Mouse (Mus musculus): ENCODE measurements around the gene Misp. TPM values are rescaled to one million over a fixed set of nuclear protein-coding genes. Genes with fewer than 3 reads are reported as not detected.

Misp gene
- polyA plus RNA-seq, 1 experiment from 2014 or later, result 0.48 TPM

DNA sequence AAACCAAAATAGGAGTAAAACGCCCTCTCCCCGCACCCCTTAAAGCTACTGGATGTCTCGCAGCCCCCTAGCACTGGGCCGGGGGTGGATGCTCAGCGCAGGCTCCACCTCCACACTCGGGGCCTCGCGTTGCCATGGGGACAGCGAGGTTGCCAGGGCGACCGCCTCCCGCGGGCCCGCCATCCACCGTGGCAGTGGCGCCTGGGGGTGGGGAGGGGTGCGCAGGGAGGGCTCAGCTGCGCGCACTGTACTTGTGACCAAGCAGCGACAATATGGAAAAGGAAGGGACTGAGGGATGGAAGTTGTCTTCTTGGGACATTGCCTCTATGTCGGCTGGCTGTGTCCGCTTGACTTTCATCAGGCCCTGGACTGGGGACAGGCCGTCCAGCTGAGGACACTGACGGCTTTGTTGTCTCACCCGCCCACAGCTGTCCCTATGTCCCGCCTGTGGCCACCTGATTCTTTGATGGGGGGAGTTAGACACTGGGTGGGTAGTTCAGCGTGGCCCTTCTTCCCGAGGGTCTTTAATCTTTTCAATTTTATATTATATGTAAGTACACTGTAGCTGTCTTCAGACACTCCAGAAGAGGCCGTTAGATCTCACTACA, 17.0 kb upstream of the Misp start:
- H3K4me3 ChIP-seq (replicated peaks; ENCODE audit: low read length), result peak overlapping the region; percentile 34
- 2% methylated on average over 28 of the region's 29 CpGs for WGBS

DNA sequence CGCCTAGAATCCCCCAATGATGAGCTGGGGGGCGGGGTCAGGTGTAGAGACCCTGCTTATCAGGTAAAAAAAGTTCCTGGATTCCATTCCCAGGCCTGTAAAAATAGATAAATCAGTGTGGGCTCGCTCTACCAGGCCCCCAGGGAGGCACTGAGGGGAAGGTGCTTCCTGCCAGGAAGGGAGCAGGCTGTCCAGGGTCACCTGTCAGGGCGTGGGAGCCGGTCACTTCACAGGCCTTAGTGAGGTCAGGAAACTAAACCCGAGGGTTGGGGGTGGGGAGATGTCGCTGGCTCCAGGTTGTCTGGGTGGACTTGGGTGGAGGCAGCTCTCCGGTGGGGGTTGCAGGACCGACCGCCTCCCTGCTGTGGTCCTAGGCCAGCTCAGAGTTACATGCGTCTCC, 15.2 kb upstream of the Misp start:
- Histone ChIP-seq H3K4me1 (replicated peaks; ENCODE audit: control insufficient read depth, insufficient read depth, low read length) (peaks cover 42% of the 10 kb centered on the region), H3K9ac (replicated peaks; ENCODE audit: low read depth, low read length) (no peak overlapping the region)

More for the DNA sequence above, 17.0 kb upstream of the Misp start:
- Histone ChIP-seq H3K9ac (replicated peaks; ENCODE audit: low read depth, low read length) (peak overlapping the region; percentile 49), H3K27ac (ENCODE audit: low read length) (peak overlapping the region; percentile 91), H3K4me1 (replicated peaks; ENCODE audit: control insufficient read depth, insufficient read depth, low read length) (peaks cover 45% of the 10 kb centered on the region), H3K27me3 (replicated peaks; ENCODE audit: control insufficient read depth, insufficient read depth, low read length) (no peaks in the 10 kb centered on the region), H3K4me2 (ENCODE audit: low read length) (peak overlapping the region; percentile 59), H3K9me3 (ENCODE audit: control insufficient read depth, low read length) (no peaks in the 10 kb centered on the region), H3K36me3 (ENCODE audit: control insufficient read depth, insufficient read depth) (peaks cover 2% of the 10 kb centered on the region; the same call in 1 of the 2 replicates)
- ATAC-seq, result peak; percentile 98

DNA sequence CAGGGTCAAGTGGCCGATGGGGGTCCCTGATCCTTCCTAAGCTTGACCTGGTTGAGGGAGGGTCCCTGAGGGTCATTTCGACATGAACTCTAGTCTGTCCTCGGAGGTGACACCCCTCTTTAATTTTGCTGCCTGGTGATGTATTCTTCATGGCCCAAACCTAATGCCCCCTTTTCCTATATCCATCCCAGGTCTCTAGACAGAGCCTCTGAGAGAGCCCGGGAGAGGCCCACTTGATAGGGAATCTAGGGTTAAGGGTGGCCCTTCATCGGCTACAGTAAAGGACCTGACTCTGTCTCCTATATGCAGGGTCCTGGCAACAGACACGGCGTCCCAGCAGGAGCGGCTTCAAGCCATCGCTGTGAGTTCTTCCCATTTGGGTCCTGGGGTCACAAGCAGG, 14.5 kb upstream of the Misp start:
- WGBS, result 92% methylated on average over 9 of the region's 9 CpGs
- peaks cover 39% of the 10 kb centered on the region for H3K4me1 ChIP-seq (replicated peaks; ENCODE audit: control insufficient read depth, insufficient read depth, low read length)

More for the DNA sequence above, 15.2 kb upstream of the Misp start:
- no peaks in the 10 kb centered on the region for H3K9me3 ChIP-seq (ENCODE audit: control insufficient read depth, low read length)
- H3K27me3 ChIP-seq (replicated peaks; ENCODE audit: control insufficient read depth, insufficient read depth, low read length), result no peaks in the 10 kb centered on the region
- no peak for ATAC-seq
- peaks cover 14% of the 10 kb centered on the region for H3K36me3 ChIP-seq (ENCODE audit: control insufficient read depth, insufficient read depth)
- H3K27ac ChIP-seq (ENCODE audit: low read length), result no peak overlapping the region; the same call in 1 of the 2 replicates
- no peak overlapping the region for H3K4me3 ChIP-seq (replicated peaks; ENCODE audit: low read length)
- WGBS, result 74% methylated on average over 11 of the region's 11 CpGs
- no peak overlapping the region for H3K4me2 ChIP-seq (ENCODE audit: low read length)

DNA sequence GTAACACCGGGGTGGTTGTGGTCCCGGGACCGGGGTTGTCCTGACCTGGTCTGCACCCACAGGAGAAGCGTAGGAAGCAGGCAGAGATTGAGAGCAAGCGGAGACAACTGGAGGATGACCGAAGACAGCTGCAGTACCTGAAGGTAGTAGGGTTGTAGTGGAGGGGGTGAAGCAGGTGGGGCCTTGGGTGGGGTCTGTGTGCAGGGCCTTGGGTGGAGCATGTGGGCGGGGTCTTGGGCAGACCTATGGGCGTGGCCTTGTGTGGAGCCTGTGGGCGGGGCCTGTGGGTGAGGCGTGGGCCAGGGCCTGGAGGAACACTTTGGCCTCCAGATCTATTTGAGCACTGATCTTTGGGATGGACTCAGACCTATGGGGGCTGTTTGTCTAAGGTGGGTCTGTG, 13.8 kb upstream of the Misp start:
- WGBS, result 81% methylated on average over 10 of the region's 10 CpGs
- no peak for ATAC-seq
- H3K4me2 ChIP-seq (ENCODE audit: low read length), result no peak overlapping the region

More for the DNA sequence above, 14.5 kb upstream of the Misp start:
- no peak overlapping the region for H3K27ac ChIP-seq (ENCODE audit: low read length)
- H3K4me3 ChIP-seq (replicated peaks; ENCODE audit: low read length), result no peak overlapping the region
- peaks cover 18% of the 10 kb centered on the region for H3K36me3 ChIP-seq (ENCODE audit: control insufficient read depth, insufficient read depth)
- no peaks in the 10 kb centered on the region for H3K27me3 ChIP-seq (replicated peaks; ENCODE audit: control insufficient read depth, insufficient read depth, low read length)
- H3K9ac ChIP-seq (replicated peaks; ENCODE audit: low read depth, low read length), result no peak overlapping the region
- no peaks in the 10 kb centered on the region for H3K9me3 ChIP-seq (ENCODE audit: control insufficient read depth, low read length)
- H3K4me2 ChIP-seq (ENCODE audit: low read length), result no peak overlapping the region
- no peak for ATAC-seq

DNA sequence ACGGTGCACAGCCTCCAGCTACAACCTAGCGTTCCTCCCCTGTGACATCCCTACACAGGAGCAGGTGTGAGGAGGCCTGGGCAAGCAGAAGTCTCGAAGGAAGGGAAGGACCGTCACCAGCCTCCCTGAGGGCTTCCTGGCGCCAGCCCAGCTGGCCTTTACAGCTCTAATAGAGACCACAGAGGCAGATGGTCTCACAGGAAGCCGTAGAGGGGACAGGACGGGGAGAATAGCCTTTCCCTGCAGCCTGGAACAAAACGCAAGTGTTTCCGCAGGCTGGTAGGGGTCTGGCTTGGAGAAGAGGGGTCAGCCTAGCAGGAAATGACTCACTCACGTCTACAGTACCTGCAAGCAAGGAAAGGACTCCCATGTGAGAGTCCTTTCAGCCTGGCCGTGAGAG, 13.0 kb upstream of the Misp start:
- H3K9me3 ChIP-seq (ENCODE audit: control insufficient read depth, low read length), result no peaks in the 10 kb centered on the region
- H3K27ac ChIP-seq (ENCODE audit: low read length), result no peak overlapping the region
- H3K4me2 ChIP-seq (ENCODE audit: low read length), result no peak overlapping the region
- H3K36me3 ChIP-seq (ENCODE audit: control insufficient read depth, insufficient read depth), result peaks cover 18% of the 10 kb centered on the region
- ATAC-seq, result no peak
- no peak overlapping the region for H3K9ac ChIP-seq (replicated peaks; ENCODE audit: low read depth, low read length)
- H3K4me3 ChIP-seq (replicated peaks; ENCODE audit: low read length), result no peak overlapping the region
- H3K27me3 ChIP-seq (replicated peaks; ENCODE audit: control insufficient read depth, insufficient read depth, low read length), result no peaks in the 10 kb centered on the region
- peaks cover 24% of the 10 kb centered on the region for H3K4me1 ChIP-seq (replicated peaks; ENCODE audit: control insufficient read depth, insufficient read depth, low read length)
- WGBS, result 58% methylated on average over 11 of the region's 11 CpGs

More for the DNA sequence above, 13.8 kb upstream of the Misp start:
- no peak overlapping the region for H3K27ac ChIP-seq (ENCODE audit: low read length)
- H3K4me1 ChIP-seq (replicated peaks; ENCODE audit: control insufficient read depth, insufficient read depth, low read length), result peaks cover 32% of the 10 kb centered on the region
- no peak overlapping the region for H3K9ac ChIP-seq (replicated peaks; ENCODE audit: low read depth, low read length)
- no peaks in the 10 kb centered on the region for H3K9me3 ChIP-seq (ENCODE audit: control insufficient read depth, low read length)
- H3K27me3 ChIP-seq (replicated peaks; ENCODE audit: control insufficient read depth, insufficient read depth, low read length), result no peaks in the 10 kb centered on the region
- no peak overlapping the region for H3K4me3 ChIP-seq (replicated peaks; ENCODE audit: low read length)
- H3K36me3 ChIP-seq (ENCODE audit: control insufficient read depth, insufficient read depth), result peaks cover 18% of the 10 kb centered on the region

DNA sequence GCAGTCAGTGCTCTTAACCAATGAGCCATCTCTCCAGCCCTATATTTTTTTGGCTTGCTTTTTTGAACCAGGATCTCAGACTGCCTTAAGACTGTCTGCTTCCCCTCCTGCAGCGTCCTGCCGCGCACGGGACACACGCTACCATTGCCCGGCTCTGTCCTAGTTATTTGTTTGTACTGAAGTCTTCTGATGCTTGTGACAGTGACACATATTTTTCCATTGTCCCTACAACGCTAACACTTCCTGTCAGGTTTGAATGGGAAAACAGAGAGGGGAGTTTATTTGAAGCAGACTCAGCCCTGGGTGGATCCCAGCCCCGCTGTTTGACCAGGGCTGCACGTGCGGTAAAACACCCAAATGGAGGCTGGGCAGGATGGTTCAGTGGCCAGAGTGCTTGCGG, 12.1 kb upstream of the Misp start:
- H3K4me3 ChIP-seq (replicated peaks; ENCODE audit: low read length), result no peak overlapping the region
- ATAC-seq, result no peak
- WGBS, result 85% methylated on average over 11 of the region's 11 CpGs
- peaks cover 18% of the 10 kb centered on the region for H3K36me3 ChIP-seq (ENCODE audit: control insufficient read depth, insufficient read depth)
- H3K27ac ChIP-seq (ENCODE audit: low read length), result no peak overlapping the region
- no peak overlapping the region for H3K4me2 ChIP-seq (ENCODE audit: low read length)
- H3K27me3 ChIP-seq (replicated peaks; ENCODE audit: control insufficient read depth, insufficient read depth, low read length), result no peaks in the 10 kb centered on the region
- no peak overlapping the region for H3K9ac ChIP-seq (replicated peaks; ENCODE audit: low read depth, low read length)
- H3K4me1 ChIP-seq (replicated peaks; ENCODE audit: control insufficient read depth, insufficient read depth, low read length), result peaks cover 15% of the 10 kb centered on the region
- no peaks in the 10 kb centered on the region for H3K9me3 ChIP-seq (ENCODE audit: control insufficient read depth, low read length)

DNA sequence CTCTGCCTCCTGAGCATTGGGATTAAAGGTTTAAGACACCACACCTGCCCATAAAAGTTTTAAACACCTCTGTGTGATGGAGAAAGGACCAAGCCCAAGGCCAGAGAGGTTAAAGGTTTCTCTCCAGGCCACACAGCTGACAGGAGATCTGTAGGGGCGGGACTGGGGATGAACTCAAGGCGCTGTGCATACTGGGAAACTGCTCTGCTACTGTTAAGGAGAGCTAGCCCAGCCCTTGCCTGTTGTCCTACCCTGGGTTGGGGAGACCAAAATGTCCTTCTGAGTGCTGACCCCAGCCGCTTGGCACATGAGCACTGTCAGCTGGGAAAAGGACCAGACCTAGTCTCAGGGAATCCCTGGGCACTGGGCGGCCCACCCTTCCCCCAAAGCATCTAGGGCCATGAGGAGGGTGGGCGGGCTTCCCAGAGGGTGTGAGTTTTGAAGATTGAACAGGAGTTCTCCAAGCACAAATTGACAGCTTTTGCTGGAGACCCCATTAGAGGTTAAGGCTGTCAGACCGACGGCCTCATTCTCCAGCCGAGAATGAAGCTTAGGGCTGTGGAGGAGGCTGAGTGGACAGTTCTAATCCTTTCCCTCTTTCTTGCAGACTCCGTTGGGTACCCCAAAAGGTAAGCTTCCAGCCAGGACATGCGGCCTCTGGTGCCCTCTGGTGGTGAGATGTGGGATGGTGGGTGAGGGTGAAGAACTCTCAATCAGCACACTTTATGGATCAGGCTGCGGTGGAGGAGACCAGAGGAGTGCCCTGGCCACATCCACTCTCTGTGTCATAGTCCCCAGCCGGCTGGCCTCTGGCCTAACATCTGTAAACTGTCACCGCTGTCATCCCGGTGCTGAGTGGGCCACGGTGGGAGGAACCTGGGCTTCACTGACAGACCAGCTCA, 8.8 kb upstream of the Misp start:
- Histone ChIP-seq H3K4me2 (ENCODE audit: low read length) (no peak overlapping the region), H3K27me3 (replicated peaks; ENCODE audit: control insufficient read depth, insufficient read depth, low read length) (no peaks in the 10 kb centered on the region), H3K4me3 (replicated peaks; ENCODE audit: low read length) (no peak overlapping the region), H3K9ac (replicated peaks; ENCODE audit: low read depth, low read length) (no peak overlapping the region), H3K9me3 (ENCODE audit: control insufficient read depth, low read length) (no peaks in the 10 kb centered on the region), H3K27ac (ENCODE audit: low read length) (no peak overlapping the region), H3K36me3 (ENCODE audit: control insufficient read depth, insufficient read depth) (peaks cover 32% of the 10 kb centered on the region), H3K4me1 (replicated peaks; ENCODE audit: control insufficient read depth, insufficient read depth, low read length) (no peaks in the 10 kb centered on the region)
- peak; percentile 68 for ATAC-seq
- 27% methylated on average over 15 of the region's 15 CpGs for WGBS

DNA sequence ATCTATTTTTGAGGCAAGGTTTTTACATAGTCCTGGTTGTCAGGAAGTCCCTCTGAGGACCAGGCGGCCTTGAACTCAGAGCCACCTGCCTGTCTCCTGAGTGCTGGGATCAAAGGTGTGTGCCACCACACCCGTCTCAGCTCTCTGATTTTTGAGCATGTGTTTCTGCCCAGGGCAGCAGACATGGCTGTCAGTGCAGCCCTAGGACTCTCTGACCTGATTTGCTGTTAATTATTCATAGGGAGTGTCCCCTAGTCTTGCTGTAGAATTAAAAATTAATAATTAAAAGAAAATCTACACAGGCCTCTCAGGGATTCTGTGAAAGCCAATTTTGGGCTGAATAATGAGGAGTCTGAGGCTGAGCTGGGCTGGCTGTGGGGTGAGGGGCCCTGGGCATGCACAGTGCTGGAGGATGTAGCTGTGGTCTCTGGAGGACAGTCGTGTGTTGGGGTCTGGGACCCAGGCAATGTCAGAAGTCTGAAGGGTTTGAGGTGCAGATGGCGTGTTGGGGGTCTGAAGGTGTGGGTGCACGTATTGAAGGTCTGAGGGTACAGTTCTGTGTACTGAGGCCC, 6.4 kb upstream of the Misp start:
- no peaks in the 10 kb centered on the region for H3K4me1 ChIP-seq (replicated peaks; ENCODE audit: control insufficient read depth, insufficient read depth, low read length)
- no peak overlapping the region for H3K27ac ChIP-seq (ENCODE audit: low read length)
- H3K4me3 ChIP-seq (replicated peaks; ENCODE audit: low read length), result no peak overlapping the region
- 86% methylated on average over 5 of the region's 5 CpGs for WGBS
- no peaks in the 10 kb centered on the region for H3K9me3 ChIP-seq (ENCODE audit: control insufficient read depth, low read length)
- no peak overlapping the region for H3K4me2 ChIP-seq (ENCODE audit: low read length)
- ATAC-seq, result no peak
- H3K27me3 ChIP-seq (replicated peaks; ENCODE audit: control insufficient read depth, insufficient read depth, low read length), result no peaks in the 10 kb centered on the region
- H3K9ac ChIP-seq (replicated peaks; ENCODE audit: low read depth, low read length), result no peak overlapping the region
- peaks cover 30% of the 10 kb centered on the region for H3K36me3 ChIP-seq (ENCODE audit: control insufficient read depth, insufficient read depth)

Data from forebrain, embryonic 16.5 days (tissue).